Mouse (Mus musculus): ENCODE measurements around the gene Iars2. TPM values are rescaled to one million over a fixed set of nuclear protein-coding genes. Genes with fewer than 3 reads are reported as not detected.
A peak's percentile ranks its signal among the peaks of the same experiment; 100 is the strongest.

Iars2 gene
- polyA plus RNA-seq, 1 experiment from 2014 or later = 34.1 TPM

GRCm38 (mm10) chr1:185353351-185353750, 24.2 kb upstream of the Iars2 start:
- 86% methylated on average over 8 of the region's 8 CpGs for WGBS (ENCODE audit: insufficient replicate concordance)
- Histone ChIP-seq H3K4me3 (no peak overlapping the region), H3K4me1 (no peaks in the 10 kb centered on the region), H3K36me3 (peaks cover 46% of the 10 kb centered on the region), H3K27me3 (replicated peaks) (no peaks in the 10 kb centered on the region), H3K4me2 (no peak overlapping the region), H3K27ac (no peak overlapping the region), H3K9me3 (replicated peaks) (no peaks in the 10 kb centered on the region), H3K9ac (no peak overlapping the region)
- no peak for ATAC-seq

- Histone ChIP-seq H3K36me3 (peaks cover 46% of the 10 kb centered on the region), H3K9ac (no peak overlapping the region), H3K9me3 (replicated peaks) (no peaks in the 10 kb centered on the region), H3K27ac (no peak overlapping the region), H3K4me3 (no peak overlapping the region), H3K4me1 (no peaks in the 10 kb centered on the region), H3K4me2 (no peak overlapping the region), H3K27me3 (replicated peaks) (no peaks in the 10 kb centered on the region)
- peak; percentile 27; the same call in 1 of the 2 replicates for ATAC-seq
- 66% methylated on average over 12 of the region's 12 CpGs for WGBS (ENCODE audit: insufficient replicate concordance)
These were observed 23.0 kb upstream of the Iars2 start for GRCm38 (mm10) chr1:185352151-185352550.

GRCm38 (mm10) chr1:185350611-185351010, 21.4 kb upstream of the Iars2 start:
- H3K27me3 ChIP-seq (replicated peaks) = no peaks in the 10 kb centered on the region
- no peak overlapping the region for H3K27ac ChIP-seq
- H3K4me3 ChIP-seq = no peak overlapping the region
- H3K36me3 ChIP-seq = peaks cover 46% of the 10 kb centered on the region
- no peak overlapping the region for H3K4me2 ChIP-seq
- no peaks in the 10 kb centered on the region for H3K4me1 ChIP-seq
- no peak overlapping the region for H3K9ac ChIP-seq
- 75% methylated on average over 4 of the region's 4 CpGs for WGBS (ENCODE audit: insufficient replicate concordance)
- no peak for ATAC-seq
- no peaks in the 10 kb centered on the region for H3K9me3 ChIP-seq (replicated peaks)

- 78% methylated on average over 14 of the region's 14 CpGs for WGBS (ENCODE audit: insufficient replicate concordance)
These were observed 20.5 kb upstream of the Iars2 start for GRCm38 (mm10) chr1:185349741-185350140.

GRCm38 (mm10) chr1:185346188-185346587, 17.0 kb upstream of the Iars2 start:
- Histone ChIP-seq H3K27me3 (replicated peaks) (no peaks in the 10 kb centered on the region), H3K27ac (no peak overlapping the region), H3K9ac (no peak overlapping the region), H3K4me1 (no peaks in the 10 kb centered on the region), H3K9me3 (replicated peaks) (no peaks in the 10 kb centered on the region), H3K4me2 (no peak overlapping the region), H3K4me3 (no peak overlapping the region), H3K36me3 (peaks cover 69% of the 10 kb centered on the region)
- ATAC-seq = no peak
- WGBS (ENCODE audit: insufficient replicate concordance) = 68% methylated on average over 10 of the region's 10 CpGs

More at GRCm38 (mm10) chr1:185349741-185350140, 20.5 kb upstream of the Iars2 start:
- Histone ChIP-seq H3K4me1 (no peaks in the 10 kb centered on the region), H3K9ac (no peak overlapping the region), H3K4me2 (no peak overlapping the region), H3K4me3 (no peak overlapping the region), H3K27ac (no peak overlapping the region), H3K9me3 (replicated peaks) (no peaks in the 10 kb centered on the region), H3K36me3 (peaks cover 53% of the 10 kb centered on the region), H3K27me3 (replicated peaks) (no peaks in the 10 kb centered on the region)
- no peak for ATAC-seq

GRCm38 (mm10) chr1:185343422-185343821, 14.2 kb upstream of the Iars2 start:
- no peak for ATAC-seq
- Histone ChIP-seq H3K27ac (no peak overlapping the region), H3K27me3 (replicated peaks) (no peaks in the 10 kb centered on the region), H3K36me3 (peaks cover 70% of the 10 kb centered on the region), H3K9me3 (replicated peaks) (no peaks in the 10 kb centered on the region), H3K4me3 (no peak overlapping the region), H3K4me2 (no peak overlapping the region), H3K4me1 (no peaks in the 10 kb centered on the region), H3K9ac (no peak overlapping the region)
- WGBS (ENCODE audit: insufficient replicate concordance) = 78% methylated on average over 8 of the region's 8 CpGs

GRCm38 (mm10) chr1:185342441-185342840, 13.2 kb upstream of the Iars2 start:
- Histone ChIP-seq H3K9me3 (replicated peaks) (no peaks in the 10 kb centered on the region), H3K4me2 (no peak overlapping the region), H3K36me3 (peaks cover 64% of the 10 kb centered on the region), H3K9ac (no peak overlapping the region), H3K4me1 (no peaks in the 10 kb centered on the region), H3K27ac (no peak overlapping the region), H3K27me3 (replicated peaks) (no peaks in the 10 kb centered on the region), H3K4me3 (no peak overlapping the region)
- WGBS (ENCODE audit: insufficient replicate concordance) = 90% methylated on average over 4 of the region's 4 CpGs
- ATAC-seq = no peak

GRCm38 (mm10) chr1:185336535-185336934, 7.3 kb upstream of the Iars2 start:
- no peak overlapping the region for H3K9ac ChIP-seq
- WGBS (ENCODE audit: insufficient replicate concordance) = 56% methylated on average over 3 of the region's 3 CpGs
- H3K9me3 ChIP-seq (replicated peaks) = no peaks in the 10 kb centered on the region
- H3K36me3 ChIP-seq = peaks cover 23% of the 10 kb centered on the region
- H3K4me2 ChIP-seq = no peak overlapping the region
- H3K27ac ChIP-seq = no peak overlapping the region
- ATAC-seq = no peak
- H3K27me3 ChIP-seq (replicated peaks) = no peaks in the 10 kb centered on the region
- peaks cover 26% of the 10 kb centered on the region for H3K4me1 ChIP-seq
- no peak overlapping the region for H3K4me3 ChIP-seq

GRCm38 (mm10) chr1:185335231-185335765, 6.1 kb upstream of the Iars2 start:
- Histone ChIP-seq H3K4me2 (no peak overlapping the region), H3K4me1 (peaks cover 32% of the 10 kb centered on the region), H3K36me3 (peaks cover 12% of the 10 kb centered on the region), H3K9me3 (replicated peaks) (no peaks in the 10 kb centered on the region), H3K4me3 (no peak overlapping the region), H3K27ac (no peak overlapping the region), H3K9ac (no peak overlapping the region), H3K27me3 (replicated peaks) (no peaks in the 10 kb centered on the region)
- no peak for ATAC-seq
- 71% methylated on average over 6 of the region's 6 CpGs for WGBS (ENCODE audit: insufficient replicate concordance)

GRCm38 (mm10) chr1:185334136-185334535, 4.9 kb upstream of the Iars2 start:
- Histone ChIP-seq H3K4me1 (peaks cover 40% of the 10 kb centered on the region), H3K9me3 (replicated peaks) (no peaks in the 10 kb centered on the region), H3K4me3 (no peak overlapping the region), H3K36me3 (peaks cover 5% of the 10 kb centered on the region), H3K27me3 (replicated peaks) (no peaks in the 10 kb centered on the region), H3K27ac (no peak overlapping the region), H3K4me2 (no peak overlapping the region), H3K9ac (no peak overlapping the region)
- 76% methylated on average over 4 of the region's 4 CpGs for WGBS (ENCODE audit: insufficient replicate concordance)
- no peak for ATAC-seq

GRCm38 (mm10) chr1:185333651-185334050, 4.5 kb upstream of the Iars2 start:
- H3K4me3 ChIP-seq = no peak overlapping the region
- ATAC-seq = no peak
- H3K4me2 ChIP-seq = no peak overlapping the region
- H3K27ac ChIP-seq = no peak overlapping the region
- 78% methylated on average over 5 of the region's 5 CpGs for WGBS (ENCODE audit: insufficient replicate concordance)
- H3K9ac ChIP-seq = no peak overlapping the region
- peaks cover 3% of the 10 kb centered on the region for H3K36me3 ChIP-seq
- H3K4me1 ChIP-seq = peaks cover 40% of the 10 kb centered on the region
- no peaks in the 10 kb centered on the region for H3K27me3 ChIP-seq (replicated peaks)
- H3K9me3 ChIP-seq (replicated peaks) = no peaks in the 10 kb centered on the region

- no peaks in the 10 kb centered on the region for H3K9me3 ChIP-seq (replicated peaks)
- peaks cover 44% of the 10 kb centered on the region for H3K4me1 ChIP-seq
- peak within 1 kb of the TSS; percentile 83 for H3K4me2 ChIP-seq
- WGBS (ENCODE audit: insufficient replicate concordance) = under 1% methylated on average over 32 of the region's 32 CpGs
- peak within 1 kb of the TSS; percentile 65 for H3K9ac ChIP-seq
- peak within 1 kb of the TSS; percentile 66 for H3K4me3 ChIP-seq
- ATAC-seq = peak; percentile 72
- H3K36me3 ChIP-seq = peaks cover 5% of the 10 kb centered on the region
- peak within 1 kb of the TSS; percentile 80 for H3K27ac ChIP-seq
- H3K27me3 ChIP-seq (replicated peaks) = no peaks in the 10 kb centered on the region
These were observed 2.8 kb upstream of the Iars2 start, which contains the start of gene Bpnt1 for GRCm38 (mm10) chr1:185331983-185332430. Bpnt1 (plus strand) TSS chr1:185332149.

- Histone ChIP-seq H3K27me3 (replicated peaks) (no peaks in the 10 kb centered on the region), H3K9me3 (replicated peaks) (no peaks in the 10 kb centered on the region), H3K36me3 (peaks cover 11% of the 10 kb centered on the region), H3K4me2 (peak overlapping the region; percentile 83), H3K4me3 (peak overlapping the region; percentile 66; the same call in 1 of the 2 replicates), H3K27ac (peak overlapping the region; percentile 8; the same call in 1 of the 2 replicates), H3K9ac (no peak overlapping the region), H3K4me1 (peaks cover 44% of the 10 kb centered on the region)
- 49% methylated on average over 5 of the region's 5 CpGs for WGBS (ENCODE audit: insufficient replicate concordance)
- no peak for ATAC-seq
These were observed 2.2 kb upstream of the Iars2 start for GRCm38 (mm10) chr1:185331364-185331763.
